Mouse (Mus musculus) gastrocnemius, postnatal 25 days (tissue): ENCODE data around the gene Ncoa3. TPM values are rescaled to one million over a fixed set of nuclear protein-coding genes. Genes with fewer than 3 reads are reported as not detected.
A peak's percentile ranks its signal among the peaks of the same experiment; 100 is the strongest.

ENCODE experiments used
- DNase-seq: peaks from one replicate; pipeline ENCODE4 v3.0.0; 2022
- total RNA-seq, 2 experiments: library from RNA; stranded (reverse); gene quantifications; 1 replicate in 1 of 2; 2 replicates in 1 of 2; pipeline ENCODE4 v1.2.3; 2021

Gene Ncoa3
- total RNA-seq, 2 experiments from 2014 or later: 11.3 to 13.5 TPM

- no peak for DNase-seq
Measured at GRCm38 (mm10) chr2:166002429-166002828, 10.0 kb downstream of the Ncoa3 start.

- DNase-seq: no peak
Measured at GRCm38 (mm10) chr2:166003004-166003403, 10.6 kb downstream of the Ncoa3 start.

- DNase-seq: no peak
Measured at GRCm38 (mm10) chr2:166007046-166007445, 14.6 kb downstream of the Ncoa3 start.

- DNase-seq: no peak
Measured at GRCm38 (mm10) chr2:166008558-166009392, 16.3 kb downstream of the Ncoa3 start.

- DNase-seq: peak; percentile 66
Measured at GRCm38 (mm10) chr2:166009393-166009947, 17.0 kb downstream of the Ncoa3 start.

GRCm38 (mm10) chr2:166010321-166010720, 17.9 kb downstream of the Ncoa3 start:
- no peak for DNase-seq

GRCm38 (mm10) chr2:166011422-166011821, 19.0 kb downstream of the Ncoa3 start:
- no peak for DNase-seq

- DNase-seq: no peak
Measured at GRCm38 (mm10) chr2:166012145-166012544, 19.7 kb downstream of the Ncoa3 start.

- no peak for DNase-seq
Measured at GRCm38 (mm10) chr2:166018769-166019168, 26.3 kb downstream of the Ncoa3 start.

GRCm38 (mm10) chr2:166020026-166020425, 27.6 kb downstream of the Ncoa3 start:
- no peak for DNase-seq

GRCm38 (mm10) chr2:166021073-166021610, 28.7 kb downstream of the Ncoa3 start:
- DNase-seq: peak; percentile 30

GRCm38 (mm10) chr2:166021642-166022041, 29.2 kb downstream of the Ncoa3 start:
- DNase-seq: no peak

GRCm38 (mm10) chr2:166022327-166022726, 29.9 kb downstream of the Ncoa3 start:
- no peak for DNase-seq

- no peak for DNase-seq
Measured at GRCm38 (mm10) chr2:166024079-166024478, 31.6 kb downstream of the Ncoa3 start.

GRCm38 (mm10) chr2:166024621-166025020, 32.2 kb downstream of the Ncoa3 start:
- no peak for DNase-seq

- DNase-seq: no peak
Measured at GRCm38 (mm10) chr2:166025943-166026342, 33.5 kb downstream of the Ncoa3 start.

- no peak for DNase-seq
Measured at GRCm38 (mm10) chr2:166027834-166028233, 35.4 kb downstream of the Ncoa3 start.

- DNase-seq: no peak
Measured at GRCm38 (mm10) chr2:166029232-166029631, 36.8 kb downstream of the Ncoa3 start.

- peak; percentile 28 for DNase-seq
Measured at GRCm38 (mm10) chr2:166030256-166030995, 38.0 kb downstream of the Ncoa3 start.

- peak; percentile 77 for DNase-seq
Measured at GRCm38 (mm10) chr2:166031120-166031929, 38.9 kb downstream of the Ncoa3 start.

- no peak for DNase-seq
Measured at GRCm38 (mm10) chr2:166032628-166033027, 40.2 kb downstream of the Ncoa3 start.

GRCm38 (mm10) chr2:166034967-166035490, 42.6 kb downstream of the Ncoa3 start:
- DNase-seq: no peak
